Mouse (Mus musculus): ENCODE data around the gene Dtx1. TPM values are rescaled to one million over a fixed set of nuclear protein-coding genes. Genes with fewer than 3 reads are reported as not detected.
A peak's percentile ranks its signal among the peaks of the same experiment; 100 is the strongest.

The Dtx1 gene
- polyA plus RNA-seq, 1 experiment from 2014 or later, result 6.4 TPM

DNA sequence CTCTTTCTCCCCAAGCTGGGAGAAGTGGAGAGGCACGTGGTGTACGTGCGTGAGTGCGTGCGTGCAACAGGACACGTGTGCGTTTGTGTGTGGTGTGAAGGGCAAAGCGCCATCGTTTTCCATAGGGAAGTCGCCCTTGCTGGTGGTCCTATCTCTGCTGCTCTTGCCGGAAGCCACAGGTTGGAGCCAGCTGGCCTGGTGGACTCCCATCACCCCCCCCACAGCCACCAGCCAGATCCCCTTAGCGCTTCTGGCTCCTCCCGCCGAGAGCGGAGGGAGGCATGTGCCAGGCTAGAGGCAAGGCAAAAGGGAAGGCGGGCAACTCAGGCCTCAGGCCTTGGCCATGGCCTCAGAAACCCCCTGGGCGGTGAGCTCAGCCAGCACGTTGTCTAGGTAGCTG, 30.8 kb downstream of the Dtx1 start:
- Histone ChIP-seq H3K4me2 (ENCODE audit: low read depth, low read length, severe bottlenecking) (no peak overlapping the region), H3K27me3 (ENCODE audit: control insufficient read depth, insufficient read depth, low read length) (peaks cover 16% of the 10 kb centered on the region), H3K4me3 (ENCODE audit: low read depth, low read length) (no peak overlapping the region), H3K4me1 (replicated peaks; ENCODE audit: control insufficient read depth, insufficient read depth, low read length) (peaks cover 13% of the 10 kb centered on the region), H3K36me3 (ENCODE audit: control insufficient read depth, insufficient read depth, low read length) (no peaks in the 10 kb centered on the region), H3K27ac (ENCODE audit: low read depth, low read length) (no peak overlapping the region), H3K9ac (ENCODE audit: low read length) (peak overlapping the region; percentile 3; the same call in 1 of the 2 replicates), H3K9me3 (ENCODE audit: control insufficient read depth, low read length) (no peaks in the 10 kb centered on the region)
- 89% methylated on average over 18 of the region's 18 CpGs for WGBS
- DNase-seq (ENCODE audit: low spot score) (peak; percentile 54), ATAC-seq (replicated peaks; ENCODE audit: low FRiP score) (no peak)

DNA sequence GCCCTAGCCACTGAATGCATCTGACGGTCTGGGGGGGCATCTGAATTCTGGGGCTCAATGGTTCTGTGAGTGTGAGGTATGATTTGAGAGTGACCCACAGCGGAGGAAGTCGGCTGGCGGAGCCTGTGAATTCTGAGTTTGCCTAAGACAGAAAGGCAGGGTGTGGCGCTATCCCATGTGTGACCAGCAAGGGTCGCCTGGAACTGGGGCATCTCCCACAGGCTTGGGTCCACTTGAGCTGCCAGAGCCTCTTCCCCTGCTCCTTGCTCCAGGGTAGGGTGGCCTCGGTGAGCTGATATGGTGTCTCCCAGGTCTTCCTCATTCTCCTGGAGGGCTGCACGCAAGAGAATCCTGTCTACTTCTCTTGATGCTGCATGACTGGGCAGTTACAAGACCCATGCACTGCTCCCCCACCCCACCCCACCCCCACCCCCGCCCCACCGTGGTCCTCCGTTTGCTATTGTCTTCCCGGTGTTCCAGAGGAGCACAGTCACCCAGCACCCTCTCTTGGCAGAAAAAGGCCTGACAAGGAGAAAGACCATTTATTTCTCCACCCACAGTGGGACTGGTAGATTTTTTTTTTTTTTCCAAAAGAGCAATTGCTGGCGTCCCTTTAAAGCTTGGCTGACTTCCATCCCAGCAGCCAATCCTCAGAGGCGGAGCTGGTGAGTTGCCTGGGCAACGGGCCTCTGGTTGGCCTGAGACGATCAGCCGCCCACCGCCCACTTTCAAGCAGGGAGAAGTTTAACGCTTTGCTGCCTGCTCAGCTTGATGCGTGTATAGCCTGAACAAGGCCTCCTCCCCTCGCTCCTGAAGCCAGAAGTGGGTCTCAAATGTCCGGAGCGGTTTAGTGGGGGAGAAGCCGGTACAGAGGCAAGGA, 31.8 kb downstream of the Dtx1 start:
- H3K9ac ChIP-seq (ENCODE audit: low read length), result peak overlapping the region; percentile 47
- peak; percentile 94 for DNase-seq (ENCODE audit: low spot score)
- WGBS, result 1% methylated on average over 24 of the region's 24 CpGs
- ATAC-seq (replicated peaks; ENCODE audit: low FRiP score), result peak; percentile 82
- H3K9me3 ChIP-seq (ENCODE audit: control insufficient read depth, low read length), result no peaks in the 10 kb centered on the region
- peak overlapping the region; percentile 42 for H3K27ac ChIP-seq (ENCODE audit: low read depth, low read length)
- peaks cover 13% of the 10 kb centered on the region for H3K4me1 ChIP-seq (replicated peaks; ENCODE audit: control insufficient read depth, insufficient read depth, low read length)
- H3K27me3 ChIP-seq (ENCODE audit: control insufficient read depth, insufficient read depth, low read length), result peaks cover 16% of the 10 kb centered on the region
- H3K4me3 ChIP-seq (ENCODE audit: low read depth, low read length), result peak overlapping the region; percentile 35
- H3K36me3 ChIP-seq (ENCODE audit: control insufficient read depth, insufficient read depth, low read length), result no peaks in the 10 kb centered on the region
- H3K4me2 ChIP-seq (ENCODE audit: low read depth, low read length, severe bottlenecking), result peak overlapping the region; percentile 50

DNA sequence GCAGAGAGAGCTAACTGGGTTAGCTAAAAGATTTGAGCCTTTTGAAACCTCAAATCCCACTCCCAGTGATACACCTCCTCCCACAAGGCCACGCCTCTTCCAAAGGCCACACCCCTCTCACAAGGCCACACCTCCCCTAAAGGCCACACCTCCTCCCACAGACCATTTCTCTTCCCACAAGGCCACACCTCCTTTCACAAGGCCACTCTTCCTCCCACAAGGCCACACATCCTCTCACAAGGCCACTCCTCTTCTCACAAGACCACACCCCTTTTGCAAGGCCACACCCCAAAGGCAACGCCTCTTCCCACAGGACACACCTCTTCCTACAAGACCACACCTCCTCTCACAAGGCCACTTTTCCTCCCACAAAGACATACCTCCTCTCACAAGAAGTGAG, 34.2 kb downstream of the Dtx1 start:
- H3K27ac ChIP-seq (ENCODE audit: low read depth, low read length), result no peak overlapping the region
- ATAC-seq (replicated peaks; ENCODE audit: low FRiP score) (no peak), DNase-seq (ENCODE audit: low spot score) (no peak)
- H3K27me3 ChIP-seq (ENCODE audit: control insufficient read depth, insufficient read depth, low read length), result peaks cover 6% of the 10 kb centered on the region
- H3K4me2 ChIP-seq (ENCODE audit: low read depth, low read length, severe bottlenecking), result no peak overlapping the region
- 20% methylated on average over 2 of the region's 2 CpGs for WGBS
- no peak overlapping the region for H3K4me3 ChIP-seq (ENCODE audit: low read depth, low read length)
- peaks cover 9% of the 10 kb centered on the region for H3K4me1 ChIP-seq (replicated peaks; ENCODE audit: control insufficient read depth, insufficient read depth, low read length)
- H3K9ac ChIP-seq (ENCODE audit: low read length), result no peak overlapping the region
- H3K9me3 ChIP-seq (ENCODE audit: control insufficient read depth, low read length), result no peaks in the 10 kb centered on the region
- no peaks in the 10 kb centered on the region for H3K36me3 ChIP-seq (ENCODE audit: control insufficient read depth, insufficient read depth, low read length)

DNA sequence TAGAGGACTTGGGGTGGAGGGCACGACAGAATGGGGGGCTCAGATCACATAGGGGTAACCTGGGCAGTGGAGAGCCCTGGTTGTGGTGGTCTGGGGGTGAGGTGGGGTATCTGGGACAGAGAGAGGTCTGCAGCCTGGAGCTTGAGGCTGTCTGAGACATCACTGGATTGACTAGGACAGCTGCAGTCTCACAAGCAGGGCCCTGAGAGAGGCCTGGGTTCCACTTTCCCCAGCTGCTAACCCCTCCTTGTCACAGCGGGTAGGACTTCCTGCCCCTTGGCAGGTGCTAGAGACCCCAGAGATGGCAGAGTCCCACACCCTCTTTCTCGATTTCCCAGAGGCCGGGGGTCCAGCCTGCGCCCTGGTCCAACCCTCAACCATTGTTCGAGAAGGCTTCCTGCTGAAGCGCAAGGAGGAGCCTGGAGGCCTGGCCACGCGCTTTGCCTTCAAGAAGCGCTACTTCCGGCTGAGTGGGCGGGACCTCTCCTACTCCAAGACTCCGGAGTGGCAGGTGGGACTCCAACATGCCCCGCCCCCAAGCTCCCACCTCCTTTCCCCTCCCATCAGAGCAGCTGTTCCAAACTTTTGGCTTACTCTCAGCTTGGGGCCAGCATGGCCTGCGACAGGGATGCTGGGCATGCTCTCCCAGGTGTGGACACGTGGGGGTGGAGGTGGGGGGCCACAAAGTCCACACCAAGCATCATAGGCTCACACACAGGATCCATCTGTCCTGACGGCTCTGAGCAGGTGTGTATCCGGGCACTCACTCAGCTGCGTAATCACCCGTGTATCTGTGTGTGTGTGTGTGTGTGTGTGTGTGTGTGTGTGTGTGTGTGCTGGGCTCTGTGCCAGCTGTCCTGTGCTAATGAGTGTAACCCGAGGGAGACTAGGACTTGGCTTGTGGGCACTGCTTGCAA, 37.2 kb downstream of the Dtx1 start:
- Histone ChIP-seq H3K4me1 (replicated peaks; ENCODE audit: control insufficient read depth, insufficient read depth, low read length) (no peaks in the 10 kb centered on the region; the same call in 1 of the 2 replicates), H3K36me3 (ENCODE audit: control insufficient read depth, insufficient read depth, low read length) (no peaks in the 10 kb centered on the region), H3K27ac (ENCODE audit: low read depth, low read length) (no peak overlapping the region), H3K9me3 (ENCODE audit: control insufficient read depth, low read length) (no peaks in the 10 kb centered on the region), H3K4me2 (ENCODE audit: low read depth, low read length, severe bottlenecking) (no peak overlapping the region), H3K4me3 (ENCODE audit: low read depth, low read length) (no peak overlapping the region), H3K9ac (ENCODE audit: low read length) (no peak overlapping the region), H3K27me3 (ENCODE audit: control insufficient read depth, insufficient read depth, low read length) (no peaks in the 10 kb centered on the region)
- ATAC-seq (replicated peaks; ENCODE audit: low FRiP score) (peak; percentile 29; the same call in 1 of the 2 replicates), DNase-seq (ENCODE audit: low spot score) (peak; percentile 67)
- WGBS, result 38% methylated on average over 21 of the region's 21 CpGs

DNA sequence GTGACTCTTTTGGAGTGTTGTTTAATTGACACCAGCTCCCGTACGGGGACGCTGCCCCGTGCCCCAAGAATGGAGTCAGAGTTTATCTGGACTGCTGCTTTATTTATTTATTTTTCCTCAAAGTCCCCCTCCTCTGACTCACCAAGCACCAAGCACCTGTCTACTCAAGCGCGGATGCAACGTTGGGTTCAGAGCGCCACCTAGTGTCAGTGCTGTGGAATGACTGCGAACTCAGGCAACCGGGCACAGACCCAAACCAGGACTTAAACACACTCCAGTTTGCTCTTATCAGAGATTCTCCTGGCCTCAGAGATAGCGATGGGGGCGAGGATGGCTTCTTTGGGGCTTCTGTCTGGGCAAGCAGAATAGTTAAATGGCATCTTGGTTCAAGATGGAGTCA, 38.1 kb downstream of the Dtx1 start:
- DNase-seq (ENCODE audit: low spot score) (peak; percentile 82), ATAC-seq (replicated peaks; ENCODE audit: low FRiP score) (no peak)
- H3K27ac ChIP-seq (ENCODE audit: low read depth, low read length), result no peak overlapping the region
- H3K4me3 ChIP-seq (ENCODE audit: low read depth, low read length), result no peak overlapping the region
- H3K9ac ChIP-seq (ENCODE audit: low read length), result no peak overlapping the region
- H3K4me1 ChIP-seq (replicated peaks; ENCODE audit: control insufficient read depth, insufficient read depth, low read length), result no peaks in the 10 kb centered on the region
- no peaks in the 10 kb centered on the region for H3K27me3 ChIP-seq (ENCODE audit: control insufficient read depth, insufficient read depth, low read length)
- H3K4me2 ChIP-seq (ENCODE audit: low read depth, low read length, severe bottlenecking), result no peak overlapping the region
- 14% methylated on average over 12 of the region's 12 CpGs for WGBS
- H3K36me3 ChIP-seq (ENCODE audit: control insufficient read depth, insufficient read depth, low read length), result no peaks in the 10 kb centered on the region
- H3K9me3 ChIP-seq (ENCODE audit: control insufficient read depth, low read length), result no peaks in the 10 kb centered on the region

DNA sequence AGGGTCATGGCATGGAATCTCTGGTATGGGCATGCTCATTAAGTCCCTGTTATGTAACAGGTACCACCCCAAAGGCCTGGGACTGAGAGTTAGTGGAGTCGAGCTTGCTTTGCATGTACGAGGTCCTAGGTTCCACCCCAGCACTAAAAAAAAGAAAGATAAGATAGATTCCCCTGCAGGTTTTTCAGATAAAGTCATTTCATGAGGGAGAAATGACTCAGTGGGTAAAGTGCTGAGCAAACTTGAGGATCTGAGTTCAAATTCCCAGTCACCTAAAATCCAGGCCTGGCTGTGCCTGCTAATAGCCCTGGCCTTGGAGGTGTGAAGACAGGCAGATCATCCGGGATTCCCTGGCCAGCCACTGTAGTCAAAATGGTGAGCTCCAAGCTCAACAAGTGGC, 39.9 kb downstream of the Dtx1 start:
- Histone ChIP-seq H3K9ac (ENCODE audit: low read length) (no peak overlapping the region), H3K27me3 (ENCODE audit: control insufficient read depth, insufficient read depth, low read length) (no peaks in the 10 kb centered on the region), H3K4me3 (ENCODE audit: low read depth, low read length) (no peak overlapping the region), H3K9me3 (ENCODE audit: control insufficient read depth, low read length) (no peaks in the 10 kb centered on the region), H3K4me2 (ENCODE audit: low read depth, low read length, severe bottlenecking) (no peak overlapping the region), H3K27ac (ENCODE audit: low read depth, low read length) (no peak overlapping the region), H3K36me3 (ENCODE audit: control insufficient read depth, insufficient read depth, low read length) (no peaks in the 10 kb centered on the region), H3K4me1 (replicated peaks; ENCODE audit: control insufficient read depth, insufficient read depth, low read length) (no peaks in the 10 kb centered on the region)
- no peak for DNase-seq (ENCODE audit: low spot score)
- ATAC-seq (replicated peaks; ENCODE audit: low FRiP score), result no peak
- WGBS, result 86% methylated on average over 3 of the region's 3 CpGs

DNA sequence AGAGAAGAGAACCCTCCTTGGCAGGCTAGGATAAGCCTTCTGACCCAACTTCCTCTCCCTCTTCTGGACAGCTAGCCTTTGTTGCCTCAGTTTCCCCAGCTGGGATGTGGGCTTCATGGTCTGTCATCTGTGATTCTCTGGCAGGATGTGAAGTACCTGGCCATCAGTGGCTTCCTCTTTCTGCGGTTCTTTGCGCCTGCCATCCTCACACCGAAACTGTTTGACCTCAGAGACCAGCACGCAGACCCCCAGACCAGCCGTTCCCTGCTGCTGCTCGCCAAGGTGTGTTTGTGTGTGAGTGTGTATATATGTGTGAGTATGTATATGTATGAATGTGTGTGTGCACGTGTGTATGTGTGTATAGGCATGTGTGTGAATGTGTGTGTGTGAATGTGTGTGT, 41.6 kb downstream of the Dtx1 start:
- H3K9me3 ChIP-seq (ENCODE audit: control insufficient read depth, low read length), result no peaks in the 10 kb centered on the region
- no peak overlapping the region for H3K9ac ChIP-seq (ENCODE audit: low read length)
- no peaks in the 10 kb centered on the region for H3K27me3 ChIP-seq (ENCODE audit: control insufficient read depth, insufficient read depth, low read length)
- no peak overlapping the region for H3K4me3 ChIP-seq (ENCODE audit: low read depth, low read length)
- H3K4me1 ChIP-seq (replicated peaks; ENCODE audit: control insufficient read depth, insufficient read depth, low read length), result no peaks in the 10 kb centered on the region
- no peaks in the 10 kb centered on the region for H3K36me3 ChIP-seq (ENCODE audit: control insufficient read depth, insufficient read depth, low read length)
- no peak overlapping the region for H3K4me2 ChIP-seq (ENCODE audit: low read depth, low read length, severe bottlenecking)
- ATAC-seq (replicated peaks; ENCODE audit: low FRiP score) (no peak), DNase-seq (ENCODE audit: low spot score) (no peak)
- H3K27ac ChIP-seq (ENCODE audit: low read depth, low read length), result no peak overlapping the region
- 89% methylated on average over 7 of the region's 7 CpGs for WGBS

DNA sequence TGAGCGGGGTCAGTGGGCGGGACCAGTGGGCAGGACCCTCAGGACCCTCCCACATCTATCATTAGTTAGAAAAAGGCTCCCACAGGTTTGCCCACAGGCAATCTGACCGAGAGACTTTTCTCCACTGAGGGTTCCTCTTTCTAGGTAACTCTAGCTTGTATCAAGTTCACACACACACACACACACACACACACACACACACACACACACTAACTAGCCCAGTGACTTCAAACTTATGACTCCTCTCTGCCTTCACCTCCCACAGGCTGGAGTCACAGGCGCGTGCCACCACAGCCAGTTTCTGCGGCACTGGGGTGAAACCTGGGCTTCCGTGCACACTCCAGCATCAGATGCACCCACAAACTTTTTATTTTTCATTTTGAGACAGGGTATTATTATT, 43.0 kb downstream of the Dtx1 start:
- ATAC-seq (replicated peaks; ENCODE audit: low FRiP score) (no peak), DNase-seq (ENCODE audit: low spot score) (no peak)
- H3K4me3 ChIP-seq (ENCODE audit: low read depth, low read length), result no peak overlapping the region
- no peaks in the 10 kb centered on the region for H3K4me1 ChIP-seq (replicated peaks; ENCODE audit: control insufficient read depth, insufficient read depth, low read length)
- H3K4me2 ChIP-seq (ENCODE audit: low read depth, low read length, severe bottlenecking), result no peak overlapping the region
- H3K9ac ChIP-seq (ENCODE audit: low read length), result no peak overlapping the region
- WGBS, result 66% methylated on average over 7 of the region's 7 CpGs
- H3K36me3 ChIP-seq (ENCODE audit: control insufficient read depth, insufficient read depth, low read length), result no peaks in the 10 kb centered on the region
- H3K27ac ChIP-seq (ENCODE audit: low read depth, low read length), result no peak overlapping the region
- H3K27me3 ChIP-seq (ENCODE audit: control insufficient read depth, insufficient read depth, low read length), result no peaks in the 10 kb centered on the region
- no peaks in the 10 kb centered on the region for H3K9me3 ChIP-seq (ENCODE audit: control insufficient read depth, low read length)
